Mouse (Mus musculus) neural tube, embryonic 15.5 days (tissue): ENCODE results near the gene Parg. TPM values are rescaled to one million over a fixed set of nuclear protein-coding genes. Genes with fewer than 3 reads are reported as not detected.

Experiments used
- ATAC-seq: fragments of 200-750 bp; cut with Nextera tagmentation; 2 replicates; pipeline ENCODE4 v1.8.0; 2017; ENCODE audit warnings: mild to moderate bottlenecking, moderate TSS enrichment, moderate library complexity; ENCODE audit not compliant: low FRiP score
- H3K27ac ChIP-seq: fragments of 300-500 bp; sonication (generic); replicated peaks from 2 replicates; pipeline ENCODE4 v1.5.1; 2015; ENCODE audit warnings: mild to moderate bottlenecking, inconsistent platforms
- H3K27me3 ChIP-seq: fragments of 300-500 bp; sonication (generic); replicated peaks from 2 replicates; pipeline ENCODE4 v1.6.1; 2015; ENCODE audit warnings: inconsistent platforms
- H3K36me3 ChIP-seq: fragments of 300-500 bp; sonication (generic); 2 replicates; pipeline ENCODE4 v1.6.1; 2015; ENCODE audit warnings: inconsistent platforms
- H3K4me1 ChIP-seq: fragments of 300-500 bp; sonication (generic); 2 replicates; pipeline ENCODE4 v1.6.1; 2015; ENCODE audit warnings: inconsistent platforms
- H3K4me2 ChIP-seq: fragments of 300-500 bp; sonication (generic); 2 replicates; pipeline ENCODE4 v1.6.1; 2015; ENCODE audit warnings: inconsistent platforms, mild to moderate bottlenecking, moderate library complexity
- H3K4me3 ChIP-seq: fragments of 300-500 bp; sonication (generic); replicated peaks from 2 replicates; pipeline ENCODE4 v1.5.1; 2015; ENCODE audit warnings: mild to moderate bottlenecking, inconsistent platforms
- H3K9ac ChIP-seq: fragments of 300-500 bp; sonication (generic); replicated peaks from 2 replicates; pipeline ENCODE4 v1.6.1; 2015; ENCODE audit warnings: mild to moderate bottlenecking, inconsistent platforms
- H3K9me3 ChIP-seq: fragments of 300-500 bp; sonication (generic); replicated peaks from 2 replicates; pipeline ENCODE4 v1.6.1; 2016; ENCODE audit warnings: inconsistent platforms
- WGBS: fragments of 180-500 bp; shearing (Covaris S2); methylation state at CpG from one replicate; pipeline ENCODE4 v1.1.7; 2015; ENCODE audit warnings: mixed read lengths; 5-methylcytosine and 5-hydroxymethylcytosine counted together
- polyA plus RNA-seq: library from polyadenylated mRNA; unstranded; fragments of >200 nt; fragmentation: Nextera tagmentation; extraction: Ambion mirVana; gene quantifications from 2 replicates; pipeline ENCODE4 v1.2.1, GENCODE M21; 2015

Gene Parg
- polyA plus RNA-seq, 1 experiment from 2014 or later, result 28.1 TPM

- no peak overlapping the region for H3K27ac ChIP-seq
- H3K36me3 ChIP-seq, result no peaks in the 10 kb centered on the region; the same call in 1 of the 2 replicates
- H3K4me2 ChIP-seq, result no peak overlapping the region
- H3K4me1 ChIP-seq, result peaks cover 6% of the 10 kb centered on the region
- H3K4me3 ChIP-seq, result no peak overlapping the region
- no peaks in the 10 kb centered on the region for H3K27me3 ChIP-seq
- WGBS, result 54% methylated on average over 9 of the region's 9 CpGs
- no peak for ATAC-seq
- H3K9me3 ChIP-seq, result no peaks in the 10 kb centered on the region
- no peak overlapping the region for H3K9ac ChIP-seq
These were observed 125.6 kb downstream of the Parg start for GRCm38 (mm10) chr14:32327366-32327765.

- WGBS, result 74% methylated on average over 20 of the region's 20 CpGs
- Histone ChIP-seq H3K27ac (no peak overlapping the region), H3K9ac (no peak overlapping the region), H3K36me3 (peaks cover 8% of the 10 kb centered on the region), H3K4me1 (peaks cover 6% of the 10 kb centered on the region; the same call in 1 of the 2 replicates), H3K4me2 (no peak overlapping the region), H3K27me3 (no peaks in the 10 kb centered on the region), H3K9me3 (no peaks in the 10 kb centered on the region), H3K4me3 (no peak overlapping the region)
- no peak for ATAC-seq
These were observed 131.0 kb downstream of the Parg start for GRCm38 (mm10) chr14:32332515-32333445.

- no peak for ATAC-seq
These were observed 134.3 kb downstream of the Parg start for GRCm38 (mm10) chr14:32336021-32336420.

GRCm38 (mm10) chr14:32336547-32336946 is 134.8 kb downstream of the Parg start:
- H3K4me2 ChIP-seq, result no peak overlapping the region
- peaks cover 41% of the 10 kb centered on the region for H3K36me3 ChIP-seq
- H3K27ac ChIP-seq, result no peak overlapping the region
- peaks cover 6% of the 10 kb centered on the region; the same call in 1 of the 2 replicates for H3K4me1 ChIP-seq
- 0 out of 2 replicates have a peak, but pooled peaks have one; percentile 32 for ATAC-seq
- no peak overlapping the region for H3K4me3 ChIP-seq
- no peaks in the 10 kb centered on the region for H3K9me3 ChIP-seq
- no peaks in the 10 kb centered on the region for H3K27me3 ChIP-seq
- 77% methylated on average over 11 of the region's 11 CpGs for WGBS
- H3K9ac ChIP-seq, result no peak overlapping the region

More at GRCm38 (mm10) chr14:32336021-32336420, 134.3 kb downstream of the Parg start:
- H3K4me2 ChIP-seq, result no peak overlapping the region
- 85% methylated on average over 6 of the region's 6 CpGs for WGBS
- H3K4me3 ChIP-seq, result no peak overlapping the region
- H3K4me1 ChIP-seq, result peaks cover 6% of the 10 kb centered on the region; the same call in 1 of the 2 replicates
- no peak overlapping the region for H3K27ac ChIP-seq
- no peaks in the 10 kb centered on the region for H3K9me3 ChIP-seq
- peaks cover 36% of the 10 kb centered on the region for H3K36me3 ChIP-seq
- H3K9ac ChIP-seq, result no peak overlapping the region
- no peaks in the 10 kb centered on the region for H3K27me3 ChIP-seq

- H3K4me1 ChIP-seq, result 0 out of 2 replicates have a peak, but pooled peaks cover 2% of the 10 kb centered on the region
- no peaks in the 10 kb centered on the region for H3K9me3 ChIP-seq
- peaks cover 42% of the 10 kb centered on the region for H3K36me3 ChIP-seq
- no peak overlapping the region for H3K4me2 ChIP-seq
- no peak overlapping the region for H3K9ac ChIP-seq
- H3K27ac ChIP-seq, result no peak overlapping the region
- ATAC-seq, result no peak
- WGBS, result 97% methylated on average over 7 of the region's 7 CpGs
- no peaks in the 10 kb centered on the region for H3K27me3 ChIP-seq
- H3K4me3 ChIP-seq, result no peak overlapping the region
These were observed 140.1 kb downstream of the Parg start for GRCm38 (mm10) chr14:32341823-32342222.

GRCm38 (mm10) chr14:32344176-32344575 is 142.4 kb downstream of the Parg start:
- 90% methylated on average over 7 of the region's 7 CpGs for WGBS
- H3K9me3 ChIP-seq, result no peaks in the 10 kb centered on the region
- no peaks in the 10 kb centered on the region for H3K4me1 ChIP-seq
- no peak overlapping the region for H3K27ac ChIP-seq
- H3K9ac ChIP-seq, result no peak overlapping the region
- H3K4me2 ChIP-seq, result no peak overlapping the region
- H3K4me3 ChIP-seq, result no peak overlapping the region
- peaks cover 31% of the 10 kb centered on the region for H3K36me3 ChIP-seq
- ATAC-seq, result no peak
- no peaks in the 10 kb centered on the region for H3K27me3 ChIP-seq

GRCm38 (mm10) chr14:32344694-32345093 is 142.9 kb downstream of the Parg start:
- Histone ChIP-seq H3K4me2 (no peak overlapping the region), H3K27me3 (no peaks in the 10 kb centered on the region), H3K4me3 (no peak overlapping the region), H3K9ac (no peak overlapping the region), H3K9me3 (no peaks in the 10 kb centered on the region), H3K4me1 (no peaks in the 10 kb centered on the region), H3K27ac (no peak overlapping the region), H3K36me3 (peaks cover 26% of the 10 kb centered on the region)
- 87% methylated on average over 9 of the region's 10 CpGs for WGBS
- no peak for ATAC-seq

Other genes with a start within 250 kb of the Parg start
- 0.38 and 0.52 TPM in 2 replicates for gene Galnt15, start 173.0 kb upstream of the Parg start, polyA plus RNA-seq
- gene Oxnad1, start 116.6 kb upstream of the Parg start, polyA plus RNA-seq, result 21.6 and 22.0 TPM in 2 replicates
- gene Dph3, start 116.2 kb upstream of the Parg start, polyA plus RNA-seq, result 66.4 and 72.8 TPM in 2 replicates
- not detected in 2 replicates for gene Msmb, start 59.9 kb upstream of the Parg start, polyA plus RNA-seq
- gene Ncoa4, start 42.1 kb upstream of the Parg start, polyA plus RNA-seq, result 97.9 and 110 TPM in 2 replicates
- gene Timm23, start 51 bp upstream of the Parg start, polyA plus RNA-seq, result 251 and 260 TPM in 2 replicates
- gene Ogdhl, start 120.1 kb downstream of the Parg start, polyA plus RNA-seq, result 19.1 and 21.7 TPM in 2 replicates
- gene 1700024G13Rik, start 186.4 kb downstream of the Parg start, polyA plus RNA-seq, result 0.29 TPM in 1 of 2 replicates, not detected in the other